Mouse (Mus musculus): Measurements from ENCODE around the gene Vegfa.
"Not testable (repeated sequence)": the region's sequence is repeated elsewhere in the genome, so short reads cannot be mapped to it uniquely, and the experiment has no call there.

The Vegfa gene

DNA sequence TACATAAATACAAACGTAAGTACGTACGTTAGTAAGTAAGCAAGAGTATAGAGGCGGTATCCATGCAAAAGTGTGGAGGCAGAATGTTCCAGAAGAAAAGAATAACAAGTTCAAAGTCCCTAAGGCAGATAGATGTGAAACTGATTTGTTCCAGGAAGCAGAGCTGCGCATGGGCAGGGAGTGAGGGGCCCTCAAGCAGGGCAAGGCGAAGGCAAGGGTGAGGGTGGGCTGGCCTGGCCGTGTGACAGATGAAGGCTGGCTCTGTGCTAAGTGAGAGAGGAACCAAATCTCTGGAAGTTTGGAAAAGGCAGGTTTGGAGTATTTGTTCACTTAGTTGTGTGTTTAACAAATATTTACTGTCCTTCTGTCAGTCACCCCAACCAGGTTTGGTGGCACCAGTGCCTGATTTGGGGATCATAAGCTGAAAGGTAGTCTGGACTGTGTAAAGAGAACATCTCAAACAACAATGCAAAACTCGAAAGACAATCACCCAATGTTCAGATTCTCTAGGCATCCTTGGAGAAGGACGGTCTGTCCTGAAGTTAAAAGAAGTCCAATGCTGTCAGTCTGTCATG lies 32.7 kb downstream of the Vegfa start:
- no peak for DNase-seq (ENCODE audit: low spot score in 2 of 2)

DNA sequence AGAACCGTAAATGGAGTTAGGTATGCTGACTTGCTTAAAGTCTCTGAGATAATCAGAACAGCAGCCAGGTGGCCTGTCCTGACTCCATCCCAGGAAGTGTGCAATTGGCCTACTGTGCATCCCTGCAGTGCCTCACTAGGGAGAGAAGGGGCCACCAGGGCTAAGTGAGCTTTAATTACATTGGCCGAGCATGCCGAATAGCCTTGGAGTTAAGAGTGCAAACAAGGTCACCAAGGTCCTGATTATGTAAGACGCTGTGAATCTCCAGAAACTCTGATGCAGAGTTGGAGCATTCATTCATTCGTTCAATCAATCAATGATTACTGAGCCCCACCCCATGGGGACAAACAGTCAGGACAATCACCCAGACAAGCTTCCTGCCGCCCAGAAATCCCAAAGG lies 33.8 kb downstream of the Vegfa start:
- DNase-seq (ENCODE audit: low spot score in 2 of 2), result no peak

DNA sequence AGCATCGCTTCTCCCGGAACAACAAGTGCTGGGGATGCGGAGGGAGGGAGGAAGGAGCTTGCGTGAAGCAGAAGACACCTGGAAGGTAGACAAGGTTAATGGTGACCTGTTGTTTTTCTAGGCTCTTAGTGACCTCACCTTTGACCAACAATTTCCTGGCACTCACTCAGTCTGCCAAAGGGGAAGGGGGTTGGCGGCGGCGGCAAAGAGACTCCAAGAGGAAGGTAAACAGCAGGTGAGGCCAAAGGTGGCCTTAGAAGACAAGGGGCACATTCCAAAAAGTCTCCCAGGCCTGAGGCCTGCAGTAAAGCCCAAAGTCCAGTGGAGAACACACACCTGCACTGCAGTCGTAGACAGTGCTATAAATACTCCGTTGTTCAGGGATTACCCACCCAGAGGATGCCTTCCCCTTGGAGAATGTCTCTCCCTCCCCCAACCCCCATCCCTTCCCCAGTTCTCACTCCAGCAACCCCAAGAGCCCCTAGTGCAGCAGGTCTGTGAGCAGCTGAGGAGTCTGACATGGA lies 35.2 kb downstream of the Vegfa start:
- DNase-seq (ENCODE audit: low spot score in 2 of 2), result no peak

DNA sequence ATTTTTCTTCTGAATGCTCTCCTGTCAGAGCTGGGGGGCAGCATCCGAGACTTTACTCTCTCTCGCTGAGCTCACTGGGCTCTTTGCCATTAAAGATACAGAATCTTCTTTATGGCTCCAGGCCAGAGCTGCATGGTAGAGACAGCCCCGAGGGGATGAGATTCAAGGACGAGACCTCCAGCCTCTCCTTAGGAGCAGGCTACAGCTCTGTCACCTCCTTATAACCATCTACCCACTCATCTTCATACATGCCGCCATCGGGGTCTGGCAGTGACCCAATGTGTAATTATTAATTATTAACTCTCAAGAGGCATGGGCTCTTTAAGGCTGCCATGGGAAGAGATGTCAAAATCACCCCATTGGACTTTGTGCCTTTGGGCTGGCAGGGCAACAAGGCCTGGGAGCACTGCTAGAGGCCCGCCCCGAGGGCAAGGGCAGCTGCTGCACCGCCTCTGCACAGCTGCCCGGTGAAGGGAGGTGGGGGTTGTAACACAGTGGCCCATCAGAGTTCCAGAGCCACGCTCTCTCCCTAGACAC lies 37.8 kb downstream of the Vegfa start:
- DNase-seq (ENCODE audit: low spot score in 2 of 2), result no peak

DNA sequence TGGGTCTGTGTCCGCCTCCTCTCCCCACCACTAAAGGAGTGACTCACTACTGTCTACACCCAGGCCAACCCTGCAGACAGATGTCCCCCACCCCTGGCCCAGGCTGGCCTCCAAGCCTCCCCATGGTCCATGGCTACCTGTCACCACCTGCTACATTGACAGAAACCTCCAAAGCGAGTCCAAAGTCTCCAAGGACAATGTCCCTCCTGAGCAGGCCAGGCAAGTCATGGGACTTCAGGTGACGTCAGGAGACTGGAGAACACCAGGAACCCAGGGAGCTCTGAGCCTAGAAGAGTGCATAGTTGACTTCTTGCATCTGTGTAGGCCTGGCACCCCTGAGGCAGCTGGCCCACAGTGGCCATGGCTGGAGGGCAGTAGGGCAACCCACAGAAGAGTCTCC lies 45.3 kb downstream of the Vegfa start:
- DNase-seq (ENCODE audit: low spot score in 2 of 2), result no peak

DNA sequence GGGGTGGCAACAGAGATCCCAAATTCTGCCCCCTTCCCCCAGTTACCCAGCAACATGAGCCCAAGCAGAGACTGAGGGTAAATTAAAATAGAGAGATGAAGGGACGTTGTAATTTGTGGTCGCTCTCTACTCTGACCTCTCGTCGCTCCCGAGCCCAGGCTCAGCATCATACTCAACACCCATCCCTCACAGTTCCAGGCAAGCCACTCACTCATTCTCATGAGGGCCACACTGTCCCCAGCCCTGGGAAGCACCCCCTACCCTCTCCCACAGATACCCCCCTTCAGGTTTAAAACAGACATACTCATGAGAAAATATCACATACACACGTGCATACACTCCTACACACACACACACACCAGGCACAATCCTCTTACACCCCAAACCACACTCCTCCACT lies 45.8 kb downstream of the Vegfa start:
- DNase-seq (ENCODE audit: low spot score in 2 of 2), result no peak

DNA sequence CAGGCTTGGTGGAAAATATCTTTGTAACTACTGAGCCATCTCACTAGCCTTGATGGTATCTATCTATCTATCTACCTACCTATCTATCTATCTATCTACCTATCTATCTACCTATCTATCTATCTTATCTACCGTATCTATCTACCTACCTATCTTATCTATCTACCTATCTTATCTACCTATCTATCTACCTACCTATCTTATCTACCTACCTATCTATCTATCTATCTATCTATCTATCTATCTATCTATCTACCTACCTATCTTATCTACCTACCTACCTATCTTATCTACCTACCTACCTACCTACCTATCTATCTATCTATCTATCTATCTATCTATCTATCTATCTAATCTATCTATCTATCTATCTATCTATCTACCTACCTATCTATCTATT lies 49.0 kb downstream of the Vegfa start:
- not testable (repeated sequence) for DNase-seq (ENCODE audit: low spot score in 2 of 2)

DNA sequence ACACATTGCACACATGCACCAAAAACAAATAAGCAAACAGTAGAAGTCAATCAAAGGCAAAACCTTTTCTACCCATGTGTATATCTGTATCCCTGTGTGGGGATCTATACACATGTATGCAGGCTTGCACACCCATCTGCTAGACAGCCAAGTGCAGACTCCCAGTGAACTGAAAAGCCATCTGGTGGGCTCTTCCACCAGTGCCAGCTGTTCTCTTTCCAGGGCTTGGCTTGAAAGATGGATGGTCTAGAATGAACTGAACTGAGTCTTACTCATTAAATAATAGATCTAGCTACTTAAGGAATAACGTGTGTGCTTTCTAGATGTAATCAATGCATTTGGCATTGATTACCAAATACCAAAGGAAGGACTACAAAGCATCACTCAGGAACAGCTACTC lies 50.3 kb downstream of the Vegfa start:
- DNase-seq (ENCODE audit: low spot score in 2 of 2), result no peak

DNA sequence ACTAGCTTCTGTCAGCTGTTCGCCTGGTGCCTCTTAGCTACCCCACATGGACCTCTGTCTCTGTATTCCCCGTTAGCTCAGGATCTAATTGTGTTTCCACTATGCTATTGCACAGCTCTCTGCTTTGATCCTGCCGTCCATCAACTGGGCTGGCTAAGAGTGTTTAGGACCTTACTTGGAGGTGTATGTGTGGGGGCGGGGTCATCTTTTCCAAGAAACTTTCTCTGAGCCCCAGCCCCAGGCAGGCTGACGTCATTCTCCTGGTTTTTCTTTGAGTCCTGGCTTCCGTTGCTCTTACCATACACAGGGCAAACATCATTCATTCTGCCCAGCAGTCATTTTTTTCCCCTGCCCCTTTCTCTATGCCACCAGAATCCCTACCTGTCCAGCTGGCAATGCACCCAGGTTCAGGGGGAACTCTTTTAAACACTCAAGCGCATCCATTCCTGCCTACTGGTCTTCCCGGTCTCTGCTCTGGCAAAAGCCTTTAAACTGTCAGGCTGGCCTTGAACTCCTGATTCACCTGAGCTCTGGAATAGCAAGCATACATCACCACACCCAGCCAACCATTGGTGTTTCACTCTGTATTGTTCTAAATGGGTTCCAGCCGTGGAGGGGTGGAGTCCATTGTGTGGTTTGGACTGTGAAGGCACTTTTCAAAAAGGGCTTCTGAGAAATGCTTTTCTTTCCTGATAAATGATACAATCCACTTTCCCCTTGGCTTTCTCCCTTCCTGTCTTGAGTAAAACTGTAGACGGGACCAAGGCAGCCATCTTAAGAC lies 53.0 kb downstream of the Vegfa start:
- DNase-seq (ENCODE audit: low spot score in 2 of 2), result no peak

DNA sequence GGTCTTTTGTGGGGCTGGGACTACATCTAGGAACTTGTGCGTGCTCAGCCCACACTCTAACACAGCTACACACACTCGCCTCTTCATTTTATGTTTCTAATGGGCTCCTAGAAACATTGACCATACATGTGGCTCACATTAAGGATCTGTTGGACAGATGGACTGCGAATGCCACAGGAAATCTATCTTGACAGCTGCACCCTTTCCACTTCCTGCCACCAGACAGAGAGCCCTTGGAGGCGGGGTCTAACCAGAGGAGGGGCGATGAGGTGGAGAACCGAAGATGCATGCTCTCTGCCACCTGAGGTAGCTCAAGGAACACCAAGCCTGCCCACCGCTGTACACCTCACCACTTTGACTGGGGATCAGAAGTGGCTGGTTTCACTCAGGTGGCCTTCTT lies 57.7 kb downstream of the Vegfa start:
- DNase-seq (ENCODE audit: low spot score in 2 of 2), result no peak

DNA sequence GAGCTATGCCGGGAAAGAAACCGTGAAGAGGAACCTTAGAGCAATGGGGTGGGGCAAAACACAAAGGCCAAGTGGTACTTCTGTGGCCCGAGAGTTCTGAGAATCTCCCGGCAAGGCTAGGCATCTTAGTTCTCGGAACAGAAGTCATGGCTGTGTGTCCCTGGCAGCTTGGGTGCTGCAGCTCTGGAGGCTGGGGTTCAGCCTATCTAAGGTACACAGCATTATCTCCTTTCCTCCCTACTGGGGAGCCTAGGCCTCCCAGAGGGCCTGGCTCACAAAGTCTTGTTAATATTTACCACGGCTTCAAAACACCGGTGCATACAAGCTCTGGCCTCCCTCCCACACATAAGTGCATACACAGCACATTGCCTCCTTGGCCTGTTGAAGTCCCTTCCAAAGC lies 59.0 kb downstream of the Vegfa start:
- DNase-seq (ENCODE audit: low spot score in 2 of 2), result no peak

DNA sequence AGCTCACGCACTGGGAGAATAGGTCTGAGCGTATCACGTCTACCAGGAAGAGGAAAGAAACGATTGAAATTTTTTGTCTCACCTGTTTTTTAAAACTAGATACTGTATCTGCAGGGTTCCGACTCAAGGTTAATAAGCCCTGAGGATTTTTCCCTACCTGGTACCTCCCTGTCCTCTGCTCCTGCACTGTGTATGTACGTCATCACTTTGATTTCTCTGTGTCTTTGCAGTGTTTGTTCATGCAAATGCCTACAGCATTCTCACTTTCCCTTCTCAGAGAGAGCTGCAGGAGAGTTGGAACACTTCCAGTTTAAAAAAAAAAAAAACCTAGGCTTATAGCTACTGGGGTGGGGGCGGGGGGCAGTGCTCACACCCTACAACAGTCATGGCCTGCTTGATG lies 59.8 kb downstream of the Vegfa start:
- no peak for DNase-seq (ENCODE audit: low spot score in 2 of 2)

DNA sequence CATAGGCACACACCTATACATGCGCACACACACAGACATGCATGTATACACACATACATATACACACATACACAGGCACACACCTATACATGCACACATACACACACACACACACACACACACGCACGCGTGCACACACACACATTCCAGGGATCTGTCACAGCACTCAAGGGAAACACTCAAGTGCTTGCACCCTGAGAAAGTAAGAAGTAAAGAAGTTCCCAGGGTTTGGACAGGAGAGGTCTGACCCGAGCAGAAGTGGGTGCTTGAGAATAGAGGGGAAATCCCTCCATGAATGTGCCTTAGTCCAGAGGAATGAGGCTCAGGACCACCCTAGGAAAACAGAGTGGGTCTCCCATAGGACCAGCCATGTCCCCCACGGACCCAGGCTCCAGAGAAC lies 60.4 kb downstream of the Vegfa start:
- no peak for DNase-seq (ENCODE audit: low spot score in 2 of 2)

DNA sequence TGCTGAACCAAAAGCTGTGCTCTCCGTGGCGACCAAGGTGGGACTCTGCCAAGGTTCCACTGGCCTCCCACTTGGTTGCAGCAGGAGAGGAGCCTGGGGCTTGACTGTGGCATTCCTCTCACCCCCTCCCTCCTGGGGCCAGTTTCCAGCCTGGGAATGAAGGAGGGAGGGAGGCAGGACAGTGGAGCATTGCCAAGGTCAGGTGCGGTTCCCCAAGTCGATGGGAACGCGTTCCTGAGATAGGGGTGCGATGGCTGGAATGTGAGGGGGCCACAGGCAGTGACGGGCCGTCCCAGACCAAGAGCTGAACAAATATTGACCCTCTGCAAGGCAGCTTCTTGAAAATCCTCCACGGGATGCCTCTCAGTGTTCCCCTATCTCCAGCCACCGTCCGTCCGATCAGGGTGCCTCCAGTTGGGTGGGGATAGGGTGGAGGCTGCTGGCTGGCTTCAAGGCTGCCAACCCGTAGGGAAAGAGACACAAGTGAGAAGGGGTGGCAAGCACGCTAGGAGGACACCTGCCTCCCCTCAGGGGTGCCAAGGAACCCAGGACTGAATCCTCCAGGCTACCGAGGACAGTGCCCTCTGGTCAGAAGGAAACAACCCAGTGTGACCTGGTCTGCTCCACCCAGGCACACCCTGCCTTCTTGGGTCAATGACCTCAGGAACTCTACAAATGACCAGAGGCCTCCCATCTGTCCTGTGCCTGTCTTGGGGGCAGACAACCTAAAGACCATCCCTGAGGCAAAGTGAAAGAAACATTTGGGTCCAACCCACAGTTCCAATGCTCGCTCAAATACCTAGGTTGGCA lies 61.2 kb downstream of the Vegfa start:
- no peak for DNase-seq (ENCODE audit: low spot score in 2 of 2)

DNA sequence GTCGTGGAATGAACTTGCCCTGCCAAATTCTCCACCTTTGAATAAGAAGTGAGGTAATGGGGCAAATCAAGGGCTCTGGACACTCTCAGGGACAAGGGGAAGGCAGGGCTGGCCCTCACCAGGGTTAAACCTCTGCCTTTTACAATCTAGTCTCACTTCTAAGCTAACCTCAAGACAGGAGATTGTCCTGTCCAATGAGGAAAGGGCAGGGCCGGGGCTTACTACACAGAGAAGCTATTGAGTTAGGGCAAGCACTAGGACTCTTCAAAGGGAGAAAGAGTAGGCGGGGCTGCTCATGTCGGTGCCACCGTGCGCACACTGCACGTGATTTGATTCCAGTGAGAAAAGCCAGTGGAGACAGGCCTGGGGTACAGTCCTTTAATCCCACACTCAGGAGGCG lies 62.6 kb downstream of the Vegfa start:
- DNase-seq (ENCODE audit: low spot score in 2 of 2), result no peak

DNA sequence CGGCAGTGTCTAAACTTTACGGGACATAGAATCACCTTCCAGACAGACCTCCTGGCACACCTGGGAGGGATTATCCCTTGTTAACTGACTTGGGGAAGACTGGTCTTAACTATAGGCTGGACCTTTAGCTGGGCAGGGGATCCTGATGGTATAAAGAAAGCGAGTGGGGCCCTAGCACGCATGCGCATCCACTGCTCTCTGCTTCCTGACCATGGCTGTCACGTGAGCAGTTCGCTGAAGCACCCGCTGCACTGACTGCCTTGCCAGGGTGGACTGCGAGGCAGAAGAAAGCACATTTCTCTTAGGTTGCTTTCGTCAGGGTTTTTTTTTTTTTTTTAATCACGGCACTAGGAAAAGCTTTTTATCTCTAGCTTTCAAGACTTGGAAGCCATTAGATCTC lies 63.8 kb downstream of the Vegfa start:
- DNase-seq (ENCODE audit: low spot score in 2 of 2), result no peak
